Mouse (Mus musculus) frontal cortex, postnatal 10 days (tissue): ENCODE results near the gene Stx1b.

Experiments used
- DNase-seq, 2 experiments: peaks; one replicate each; pipeline ENCODE4 v3.0.0; 2022; ENCODE audit warnings: low spot score in 2 of 2, mixed read lengths in 1 of 2

Stx1b gene

GRCm38 (mm10) chr7:127817053-127817452 is 7.3 kb downstream of the Stx1b start:
- no peak for DNase-seq

DNA sequence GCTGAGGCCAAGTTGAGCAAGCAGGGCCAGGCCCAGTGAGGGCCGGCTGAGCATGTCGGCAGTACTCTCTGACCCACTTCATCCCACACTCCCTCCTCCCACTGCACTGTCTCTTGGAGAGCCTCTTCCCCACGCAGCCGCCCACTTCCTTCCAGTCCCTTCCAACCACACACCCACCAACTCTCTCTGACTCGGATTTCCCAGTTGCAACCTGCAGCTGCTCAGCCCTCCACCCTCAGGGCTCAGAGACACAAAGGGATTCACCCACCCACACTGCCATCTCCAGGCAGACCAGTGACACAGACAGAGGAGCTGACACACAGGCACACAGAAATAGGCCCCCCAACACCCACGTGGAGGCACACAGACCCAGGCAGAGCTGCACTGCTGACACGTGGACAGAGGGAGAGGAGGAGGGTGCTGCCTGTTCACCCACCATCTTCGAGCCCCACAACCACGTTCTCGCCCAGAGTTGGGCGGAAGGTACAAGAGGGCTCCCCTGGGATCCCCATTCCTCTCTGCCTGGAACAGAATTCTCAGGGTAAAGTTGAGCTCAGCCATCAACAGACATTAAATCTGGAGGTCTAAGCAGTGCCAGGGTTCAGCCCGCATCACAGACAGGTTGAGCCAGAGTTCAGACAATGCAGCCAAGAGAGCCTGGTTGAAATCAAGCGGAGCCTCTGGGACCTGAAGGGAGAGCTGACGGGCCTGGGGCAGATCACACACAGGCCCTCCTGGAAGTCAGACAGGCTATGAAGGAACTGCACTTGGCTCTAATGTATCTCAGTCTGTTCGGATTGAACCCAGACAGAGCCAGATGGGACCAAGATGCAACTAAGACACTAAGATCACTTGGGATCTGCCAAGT is 8.2 kb downstream of the Stx1b start:
- peak; percentile 63 to 74 for DNase-seq

GRCm38 (mm10) chr7:127815116-127815665 is 9.2 kb downstream of the Stx1b start:
- DNase-seq: no peak

DNA sequence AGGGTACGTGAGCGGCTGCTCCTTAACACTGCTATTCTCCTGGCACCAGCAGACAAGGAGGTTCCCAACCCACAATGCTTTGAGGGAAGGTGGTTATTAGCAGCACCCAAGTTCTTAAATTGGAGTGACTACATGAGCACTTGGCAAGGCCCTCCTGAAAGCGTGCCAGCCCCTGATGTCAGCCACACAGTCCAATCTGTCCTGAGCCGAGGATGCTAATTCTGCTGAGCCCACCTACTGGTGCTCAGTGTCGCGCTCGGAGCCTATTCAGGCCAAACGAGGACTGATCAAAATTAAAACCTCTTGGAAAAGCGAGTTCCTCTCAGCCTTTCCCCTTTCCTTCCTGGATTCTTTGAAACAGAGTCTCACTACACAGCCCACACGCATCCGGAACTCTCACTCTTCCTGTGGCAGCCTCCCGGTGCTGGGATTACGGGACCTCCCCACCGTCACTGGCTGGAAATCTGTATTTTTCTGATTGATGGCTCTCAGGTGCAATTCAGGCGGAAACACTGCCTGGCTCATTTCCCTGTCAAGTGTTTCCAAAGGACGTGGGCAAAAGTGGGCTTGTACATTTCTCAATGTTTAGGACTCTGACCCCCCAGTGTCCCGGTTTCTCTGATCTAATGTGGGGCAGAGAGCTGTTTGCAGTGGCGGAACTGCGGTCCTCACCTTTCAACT is 10.0 kb downstream of the Stx1b start:
- DNase-seq: peak; percentile 57 to 72

DNA sequence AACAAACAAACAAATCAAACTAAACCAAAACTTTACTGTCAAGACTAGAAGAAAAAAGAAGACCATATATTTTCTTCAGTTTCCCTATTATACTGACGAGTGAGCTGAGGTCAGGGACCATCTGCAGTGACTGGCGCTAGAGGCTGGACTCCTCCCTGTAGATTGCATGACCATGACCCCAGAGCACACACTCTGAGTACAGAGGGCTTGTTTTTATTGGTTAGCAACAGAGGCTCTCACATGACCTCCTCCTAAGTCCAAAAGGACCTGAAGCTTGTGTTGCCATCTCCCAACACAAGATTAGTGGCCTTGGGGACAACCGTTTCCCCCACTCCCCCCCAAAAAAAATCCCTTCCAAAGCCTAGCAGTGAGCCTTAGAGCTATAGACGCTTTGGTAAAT is 10.5 kb downstream of the Stx1b start:
- DNase-seq: no peak

DNA sequence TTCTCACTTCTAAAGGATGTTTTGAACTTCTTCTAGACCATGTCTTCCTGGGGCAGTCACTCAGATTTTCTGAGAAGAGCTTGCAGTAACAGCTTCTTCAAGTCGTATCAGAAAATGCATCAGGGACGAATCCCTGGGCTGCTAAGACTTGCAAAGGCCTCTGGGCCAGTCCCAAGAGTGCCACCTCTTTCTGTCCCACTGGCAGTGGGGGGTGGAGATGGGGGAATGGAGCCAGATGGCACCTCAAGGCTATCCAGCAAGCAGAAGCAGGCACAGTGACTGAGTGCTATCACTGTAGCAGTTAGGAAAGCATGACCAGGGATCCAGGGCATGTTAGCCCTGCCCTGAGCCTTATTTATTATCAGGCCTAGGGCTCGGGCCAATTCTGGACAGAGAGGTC is 12.1 kb downstream of the Stx1b start:
- DNase-seq: no peak

- DNase-seq: peak in 1 of 2 experiments; percentile 15
These were observed 13.1 kb downstream of the Stx1b start for GRCm38 (mm10) chr7:127811240-127811639.

GRCm38 (mm10) chr7:127810650-127811049 is 13.7 kb downstream of the Stx1b start:
- no peak for DNase-seq

DNA sequence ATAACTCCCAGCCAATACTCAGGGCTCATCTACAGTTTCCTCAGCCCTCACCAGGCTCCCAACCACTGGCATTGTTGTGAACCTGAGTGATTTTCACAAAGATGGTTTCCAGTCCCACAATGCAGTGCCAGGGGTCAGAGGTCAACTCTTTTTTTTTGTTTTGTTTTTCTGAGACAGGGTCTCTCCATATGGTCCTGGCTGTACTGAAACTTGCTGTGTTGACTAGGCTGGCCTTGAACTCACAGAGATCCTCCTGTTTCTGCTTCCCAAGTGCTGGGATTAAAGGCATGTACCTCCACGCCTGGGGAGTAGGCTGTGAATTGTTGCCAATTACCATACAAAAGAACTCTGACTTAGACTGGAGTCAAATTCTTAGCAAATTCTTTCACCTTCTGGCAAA is 14.5 kb downstream of the Stx1b start:
- no peak for DNase-seq

DNA sequence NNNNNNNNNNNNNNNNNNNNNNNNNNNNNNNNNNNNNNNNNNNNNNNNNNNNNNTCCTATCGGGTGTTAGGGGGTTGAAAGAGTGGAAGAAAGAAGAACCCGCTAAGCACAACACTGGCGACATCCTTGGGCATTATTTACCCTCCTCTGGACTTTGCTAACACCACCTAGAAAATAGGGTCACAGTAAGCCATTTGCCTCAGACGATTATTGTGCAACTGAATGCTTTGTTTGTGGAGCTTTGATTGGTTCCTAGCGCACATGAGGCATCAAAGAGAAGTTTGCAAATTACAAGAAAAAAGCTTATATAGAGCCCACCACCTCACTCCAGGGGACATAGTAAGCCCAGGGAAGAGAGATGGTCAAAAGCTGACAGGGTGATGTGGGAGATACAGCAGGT is 15.5 kb downstream of the Stx1b start:
- no peak for DNase-seq

DNA sequence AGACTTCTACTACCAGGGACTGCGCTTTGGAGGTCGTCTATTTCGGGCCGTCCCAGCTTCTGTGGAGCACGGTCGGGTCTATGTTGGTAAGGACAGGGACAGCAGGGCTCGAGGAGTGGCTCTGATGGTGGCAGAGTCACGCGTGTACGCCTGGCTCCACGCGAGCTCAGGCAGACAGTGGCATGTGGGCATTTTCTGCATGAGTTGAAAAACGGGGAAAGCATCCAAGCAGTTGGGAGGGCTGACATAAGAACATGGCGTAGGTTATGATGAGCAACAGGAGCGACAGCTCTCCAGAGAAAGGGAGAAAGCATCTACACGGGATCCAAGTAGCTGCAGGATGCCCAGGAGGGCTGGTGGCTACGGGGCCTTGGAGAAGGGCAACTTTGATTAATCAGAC is 22.0 kb downstream of the Stx1b start:
- no peak for DNase-seq

DNA sequence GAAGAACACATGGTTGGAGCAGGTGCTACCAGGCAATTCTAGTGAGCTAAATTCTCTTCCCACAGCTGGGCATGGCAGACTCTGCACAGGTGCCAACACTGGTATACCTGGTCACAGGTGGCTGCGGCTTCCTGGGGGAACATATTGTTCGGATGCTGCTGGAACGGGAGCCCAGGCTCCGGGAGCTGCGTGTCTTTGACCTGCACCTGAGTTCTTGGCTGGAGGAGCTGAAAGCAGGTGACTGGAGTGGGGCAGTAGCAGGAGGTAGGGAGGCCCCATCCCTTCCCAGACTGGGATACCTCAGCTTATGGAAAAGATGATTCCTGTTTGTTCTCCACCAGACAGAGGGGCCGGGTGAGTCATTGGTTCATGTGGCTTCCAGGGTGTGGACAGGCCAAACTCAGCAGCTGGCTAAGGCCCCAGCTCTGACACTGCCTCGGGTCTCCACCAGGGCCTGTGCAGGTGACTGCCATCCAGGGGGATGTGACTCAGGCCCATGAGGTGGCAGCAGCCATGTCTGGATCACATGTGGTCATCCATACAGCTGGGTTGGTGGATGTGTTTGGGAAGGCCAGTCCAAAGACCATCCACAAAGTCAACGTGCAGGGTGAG is 23.2 kb downstream of the Stx1b start:
- no peak for DNase-seq

- DNase-seq: peak; percentile 79 to 88
These were observed 23.8 kb downstream of the Stx1b start, which contains the start of gene Hsd3b7 for GRCm38 (mm10) chr7:127800435-127801009. TSS of gene Hsd3b7 (plus strand) at chr7:127800604.

GRCm38 (mm10) chr7:127799738-127800137 is 24.6 kb downstream of the Stx1b start:
- DNase-seq: no peak

DNA sequence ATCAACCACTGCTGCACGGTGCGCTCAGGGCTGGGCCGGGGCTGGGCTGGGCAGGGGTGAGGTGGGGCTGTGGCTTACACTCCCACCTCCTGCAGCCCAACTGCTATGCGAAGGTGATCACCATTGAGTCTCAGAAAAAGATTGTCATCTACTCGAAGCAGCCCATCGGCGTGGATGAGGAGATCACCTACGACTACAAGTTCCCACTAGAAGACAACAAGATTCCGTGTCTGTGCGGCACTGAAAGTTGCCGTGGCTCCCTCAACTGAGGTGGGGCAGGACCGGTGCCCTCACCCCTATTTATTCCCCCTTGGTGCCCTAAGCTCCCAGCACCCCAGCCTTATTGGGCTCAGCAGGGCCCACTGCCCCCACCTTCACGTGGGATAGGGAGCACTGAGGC is 25.1 kb downstream of the Stx1b start:
- DNase-seq: no peak

GRCm38 (mm10) chr7:127798591-127798990 is 25.8 kb downstream of the Stx1b start:
- DNase-seq: no peak

DNA sequence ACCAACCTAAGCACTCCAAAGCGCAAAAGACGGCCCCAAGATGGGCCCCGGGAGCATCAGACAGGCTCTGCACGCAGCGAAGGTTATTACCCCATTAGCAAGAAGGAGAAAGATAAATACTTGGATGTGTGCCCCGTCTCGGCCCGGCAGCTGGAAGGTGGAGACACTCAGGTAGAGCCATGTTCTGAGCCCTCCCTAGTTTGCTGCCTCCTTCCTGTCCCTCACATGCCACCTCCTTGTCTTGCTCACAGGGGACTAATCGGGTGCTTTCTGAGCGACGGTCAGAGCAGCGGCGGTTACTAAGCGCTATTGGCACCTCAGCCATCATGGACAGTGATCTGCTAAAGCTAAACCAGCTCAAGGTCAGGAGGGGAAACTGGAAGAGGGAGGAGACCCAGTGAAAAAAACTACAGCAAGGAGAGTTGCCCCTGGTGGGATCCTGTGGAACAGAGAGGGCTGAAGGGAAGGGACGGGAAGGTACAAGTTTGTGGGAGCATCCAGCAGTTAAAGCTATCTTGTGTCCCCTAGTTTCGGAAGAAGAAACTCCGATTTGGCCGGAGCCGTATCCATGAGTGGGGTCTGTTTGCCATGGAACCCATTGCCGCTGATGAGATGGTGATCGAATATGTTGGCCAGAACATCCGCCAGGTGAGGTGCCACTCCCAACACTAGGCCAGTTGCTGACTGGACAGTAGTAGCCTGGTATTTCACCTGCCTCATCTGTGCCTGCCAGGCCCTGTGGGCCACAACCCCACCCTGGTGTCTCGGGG is 27.1 kb downstream of the Stx1b start:
- no peak for DNase-seq

GRCm38 (mm10) chr7:127785308-127785707 is 39.0 kb downstream of the Stx1b start, which contains the start of gene Gm49388:
TSS of gene Gm49388 (plus strand) at chr7:127785608.
- no peak for DNase-seq

DNA sequence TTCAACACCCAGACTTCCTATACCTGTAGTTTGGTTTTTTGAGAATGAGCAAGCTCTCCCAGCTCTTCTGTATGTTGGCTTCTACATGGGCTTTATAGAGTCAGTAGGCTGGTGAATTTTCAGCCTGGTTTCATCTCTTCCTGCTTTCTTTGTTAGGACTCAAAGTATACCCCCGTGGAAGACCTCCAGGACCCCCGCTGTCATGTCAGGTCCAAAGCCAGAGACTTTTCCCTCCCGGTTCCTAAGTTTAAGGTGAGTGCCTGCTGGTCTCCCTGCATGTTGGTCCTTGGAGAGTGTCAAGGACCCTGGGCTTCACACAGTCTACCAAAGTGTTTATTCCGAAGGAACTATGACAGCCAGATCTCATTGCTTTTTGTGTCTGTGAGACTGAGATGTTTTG is 46.0 kb downstream of the Stx1b start:
- DNase-seq: no peak

DNA sequence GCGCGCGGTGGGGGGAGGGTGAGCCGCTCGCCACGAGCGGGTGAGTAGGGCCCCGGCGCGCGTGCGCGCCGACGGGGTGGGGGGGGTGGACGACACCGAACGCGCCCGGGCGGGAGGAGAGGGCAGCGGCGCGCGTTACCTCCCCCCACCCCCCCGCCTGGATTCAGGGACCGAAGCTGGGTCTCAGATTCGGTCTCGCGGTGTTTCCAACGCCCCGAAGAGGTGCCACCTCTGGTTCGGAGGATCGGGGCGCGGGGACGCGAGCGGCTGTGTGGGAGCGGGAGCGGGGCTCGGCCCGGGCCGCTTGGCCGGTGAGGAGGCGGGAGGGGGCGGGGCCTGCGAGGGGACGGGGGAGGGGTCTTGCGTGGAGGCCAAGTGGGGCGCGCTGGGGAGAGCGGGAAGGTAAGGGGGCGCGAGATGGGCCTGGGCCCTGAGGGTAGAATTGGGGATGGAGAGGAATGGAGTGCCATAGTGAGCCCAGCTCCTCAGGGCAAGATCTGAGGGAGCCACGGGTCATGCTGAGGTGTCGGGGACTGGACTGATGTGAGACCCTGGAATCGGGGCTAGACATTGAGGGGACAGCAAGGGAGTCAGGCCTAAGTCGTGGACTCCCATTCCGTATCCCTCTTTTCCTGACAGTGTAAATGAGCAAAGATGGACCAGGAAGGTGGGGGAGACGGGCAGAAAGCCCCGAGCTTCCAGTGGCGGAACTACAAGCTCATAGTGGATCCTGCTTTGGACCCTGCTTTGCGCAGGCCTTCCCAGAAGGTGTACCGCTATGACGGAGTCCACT is 46.7 kb downstream of the Stx1b start:
- peak in 1 of 2 experiments; percentile 52 for DNase-seq
